Mouse (Mus musculus): Measurements from ENCODE around the gene Ssu72. TPM values are rescaled to one million over a fixed set of nuclear protein-coding genes. Genes with fewer than 3 reads are reported as not detected.

Ssu72 gene
- polyA plus RNA-seq, 1 experiment: 52.0 TPM

DNA sequence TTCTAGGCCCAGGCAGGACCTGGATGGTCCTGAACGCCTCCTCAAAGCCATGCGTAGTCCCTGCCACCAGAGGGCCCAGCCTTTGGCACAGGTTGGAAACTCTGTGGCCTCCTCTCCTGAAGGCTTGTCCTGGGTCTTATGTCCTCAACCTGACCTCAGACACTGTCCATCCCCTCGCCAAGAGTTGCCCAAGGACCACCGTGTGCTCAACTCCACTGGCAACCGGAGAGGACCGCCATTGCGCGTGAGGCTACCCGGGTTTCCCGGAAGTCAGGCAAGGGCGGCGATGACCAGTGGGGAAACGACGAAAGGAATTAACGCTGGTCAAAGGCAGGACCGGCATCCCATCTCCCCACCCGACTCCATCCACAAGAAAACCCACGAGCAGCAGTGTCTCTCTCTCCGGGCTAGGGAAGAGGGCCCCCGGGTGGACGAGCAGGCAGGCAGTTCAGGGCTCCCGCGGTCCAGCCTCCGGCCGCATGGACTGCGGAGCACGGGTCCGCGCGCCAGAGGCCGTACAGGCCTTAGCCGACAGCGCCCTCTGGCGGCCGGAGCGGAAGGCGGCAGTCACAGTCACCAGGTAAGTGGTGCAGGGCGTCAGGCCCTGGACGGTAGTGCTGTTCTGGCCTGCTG lies 65.4 kb downstream of the Ssu72 start:
- no peak for TF ChIP-seq GATA1 (IDR thresholded peaks at IDR 0.05; ENCODE audit: low read length)

DNA sequence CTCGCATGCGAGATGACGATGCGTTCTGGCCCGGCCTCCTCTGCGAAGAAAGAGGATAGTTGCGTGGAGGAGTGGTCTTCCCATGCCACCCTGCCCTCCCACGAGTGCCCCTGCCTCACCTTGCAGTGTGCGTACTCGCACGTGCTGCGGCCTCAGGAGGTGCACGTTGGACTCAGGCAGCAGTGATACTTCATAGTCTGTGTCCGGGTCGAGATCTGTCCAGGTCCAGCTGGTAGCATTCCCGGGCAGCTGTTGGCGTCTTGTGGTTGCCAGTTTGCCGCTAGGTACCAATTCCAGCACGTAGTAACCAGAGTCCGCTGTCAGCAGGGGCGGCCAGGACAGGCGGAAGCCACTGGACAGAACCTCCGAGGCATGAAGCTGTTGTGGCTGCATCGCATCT lies 66.0 kb downstream of the Ssu72 start:
- no peak for TF ChIP-seq GATA1 (IDR thresholded peaks at IDR 0.05; ENCODE audit: low read length)

DNA sequence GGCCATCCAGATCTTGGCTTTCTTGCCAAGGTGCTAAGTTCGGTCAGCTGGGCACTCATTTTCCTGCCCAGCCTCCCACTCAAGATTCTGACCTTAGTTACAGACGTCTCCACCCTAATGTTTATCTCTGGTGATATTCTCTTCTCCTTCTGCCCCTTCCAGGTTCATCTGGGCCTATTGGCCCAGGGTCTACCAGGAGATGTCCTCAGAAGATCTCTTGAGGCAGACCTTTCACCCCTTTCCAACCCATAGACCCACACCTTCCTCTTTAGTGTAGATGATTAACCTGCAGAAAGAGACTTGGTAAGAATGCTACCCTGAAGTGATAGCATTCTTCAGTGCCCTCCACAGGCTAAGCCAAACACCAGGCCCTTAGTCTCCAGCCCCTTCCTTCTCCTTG lies 67.1 kb downstream of the Ssu72 start:
- TF ChIP-seq GATA1 (IDR thresholded peaks at IDR 0.05; ENCODE audit: low read length): no peak

DNA sequence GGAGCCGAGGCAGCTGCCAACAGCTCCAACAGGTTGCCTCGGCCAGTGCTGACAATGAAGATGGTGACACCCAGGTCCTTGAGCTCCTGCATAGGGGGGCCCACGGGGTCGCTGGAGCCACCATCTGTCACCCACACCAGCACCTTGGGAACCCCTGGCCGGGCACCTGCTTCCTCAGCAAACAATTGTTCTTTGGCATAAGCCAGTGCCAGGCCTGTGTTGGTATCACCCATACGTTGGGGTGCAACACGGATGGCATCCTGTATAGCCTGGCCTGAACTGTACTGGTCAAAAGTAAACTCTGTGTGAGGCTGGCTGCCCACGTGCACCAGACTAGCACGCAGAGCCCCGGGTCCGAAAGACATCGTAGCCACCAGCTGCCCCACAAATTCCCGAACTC lies 68.2 kb downstream of the Ssu72 start:
- no peak for TF ChIP-seq GATA1 (IDR thresholded peaks at IDR 0.05; ENCODE audit: low read length)

DNA sequence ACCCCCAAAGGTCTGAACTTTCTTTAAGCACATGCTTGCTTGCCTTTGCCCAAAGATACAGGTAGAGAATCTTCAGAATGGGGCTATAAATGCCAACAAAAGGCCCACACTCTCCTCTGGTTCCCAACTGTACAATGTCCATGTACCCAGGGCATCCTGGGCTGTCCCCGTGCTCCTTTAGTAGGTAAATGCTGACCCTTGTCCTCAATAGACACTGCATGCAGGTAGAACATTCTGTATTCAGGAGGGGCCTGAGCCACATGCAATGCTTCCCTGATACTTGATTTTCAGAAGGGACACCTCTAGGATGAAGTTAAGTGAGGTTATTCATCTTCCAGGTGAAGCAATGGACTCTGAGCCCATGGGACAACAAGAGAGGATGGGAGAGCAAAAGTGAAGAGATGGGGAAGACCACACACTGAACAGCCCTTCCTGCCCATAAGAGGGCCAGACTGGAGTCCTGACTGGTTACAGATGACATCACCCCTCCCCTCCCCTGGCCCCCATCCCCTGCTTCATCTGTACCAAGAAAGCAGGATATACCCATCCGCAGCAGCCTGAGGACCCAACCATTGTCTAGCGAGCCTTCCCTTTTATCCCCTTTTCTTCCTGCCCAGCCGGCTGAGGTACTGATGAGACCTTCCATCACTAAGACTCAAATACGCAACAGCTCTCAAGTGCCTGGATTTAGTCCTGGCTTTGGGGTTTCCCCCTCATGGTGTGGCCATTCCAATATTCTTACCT lies 68.9 kb downstream of the Ssu72 start:
- TF ChIP-seq GATA1 (IDR thresholded peaks at IDR 0.05; ENCODE audit: low read length): no peak

DNA sequence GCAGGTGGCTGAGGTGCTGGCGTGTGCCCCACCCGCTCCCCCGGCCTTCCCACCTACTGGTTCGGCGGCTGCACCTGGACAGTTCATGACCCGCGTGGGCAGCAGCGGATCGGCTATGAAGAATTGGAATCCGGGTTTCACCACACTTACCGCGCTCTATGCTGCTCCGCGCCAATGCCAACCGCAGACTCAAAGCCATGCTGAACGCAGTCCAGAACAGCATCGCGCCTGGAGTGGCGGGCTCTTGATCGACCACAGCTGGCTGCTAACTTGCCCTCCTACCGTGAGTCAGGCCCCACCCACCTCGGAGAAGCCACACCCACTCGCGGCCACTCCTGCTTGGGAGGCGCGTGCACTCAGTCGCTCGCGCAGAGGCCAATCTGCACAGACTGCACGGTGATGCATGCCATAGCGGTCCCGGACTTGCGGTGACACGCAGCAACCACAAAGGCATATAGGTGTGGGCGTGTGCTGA lies 69.7 kb downstream of the Ssu72 start, which contains the start of gene Vwa1:
Gene Vwa1 (minus strand): TSS at position 419 of the 475 bp plus-strand sequence.
- TF ChIP-seq GATA1 (IDR thresholded peaks at IDR 0.05; ENCODE audit: low read length): no peak

DNA sequence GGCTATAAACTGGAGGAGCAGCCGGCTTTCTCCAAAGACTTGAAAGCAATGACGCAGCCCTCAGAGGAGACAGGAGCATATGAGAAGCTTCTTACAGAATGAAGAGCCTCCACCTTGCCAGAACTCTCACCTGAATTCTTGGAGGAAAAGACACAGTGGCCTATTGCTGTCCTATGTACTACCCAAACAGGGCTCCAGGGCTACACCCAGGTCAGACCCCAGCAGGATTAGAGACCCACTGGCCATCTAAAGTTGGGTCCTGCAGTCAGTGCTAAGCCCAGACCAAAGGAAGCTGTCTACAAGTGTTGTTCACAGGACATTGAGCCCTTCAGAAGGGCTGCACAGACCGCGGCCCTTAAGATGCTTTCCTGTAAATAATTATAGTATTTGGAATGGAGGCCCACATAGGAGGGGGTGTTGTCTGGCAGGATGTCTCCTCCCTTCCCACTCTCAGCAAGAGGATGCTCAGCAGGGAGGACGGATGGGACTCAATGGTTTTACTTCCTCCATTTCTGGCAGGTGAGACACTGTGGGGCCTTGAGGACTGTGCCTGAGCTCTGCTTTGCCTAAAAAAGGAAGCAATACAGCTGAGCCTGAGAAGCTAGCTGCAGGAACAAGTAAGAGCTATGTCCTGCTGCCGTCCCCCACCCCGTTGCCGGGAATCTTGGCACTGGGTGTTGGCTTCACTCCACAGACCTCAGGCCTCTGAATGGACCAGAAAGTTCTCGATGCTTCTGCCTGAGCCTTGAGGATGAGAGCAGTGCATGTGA lies 70.6 kb downstream of the Ssu72 start:
- TF ChIP-seq GATA1 (IDR thresholded peaks at IDR 0.05; ENCODE audit: low read length): no peak

DNA sequence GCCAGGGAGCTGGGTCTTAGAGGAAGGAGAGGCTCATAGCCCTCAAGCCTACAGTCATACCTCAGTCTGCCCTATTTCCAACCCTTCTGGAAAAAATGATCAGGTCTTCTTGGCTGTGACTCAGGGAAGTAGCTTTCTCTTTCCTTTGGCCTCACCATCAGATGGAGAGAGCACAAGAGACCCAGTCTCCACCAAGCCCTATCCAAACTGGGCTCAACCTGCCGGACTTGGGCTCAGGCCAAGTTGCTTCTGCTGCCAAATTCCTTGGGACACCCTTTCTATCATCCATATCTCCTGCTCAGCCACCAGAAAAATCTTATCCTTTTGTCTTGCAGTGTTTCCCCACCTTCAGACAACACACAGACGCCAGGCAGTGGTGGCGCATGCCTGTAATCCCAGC lies 71.3 kb downstream of the Ssu72 start:
- no peak for TF ChIP-seq GATA1 (IDR thresholded peaks at IDR 0.05; ENCODE audit: low read length)

DNA sequence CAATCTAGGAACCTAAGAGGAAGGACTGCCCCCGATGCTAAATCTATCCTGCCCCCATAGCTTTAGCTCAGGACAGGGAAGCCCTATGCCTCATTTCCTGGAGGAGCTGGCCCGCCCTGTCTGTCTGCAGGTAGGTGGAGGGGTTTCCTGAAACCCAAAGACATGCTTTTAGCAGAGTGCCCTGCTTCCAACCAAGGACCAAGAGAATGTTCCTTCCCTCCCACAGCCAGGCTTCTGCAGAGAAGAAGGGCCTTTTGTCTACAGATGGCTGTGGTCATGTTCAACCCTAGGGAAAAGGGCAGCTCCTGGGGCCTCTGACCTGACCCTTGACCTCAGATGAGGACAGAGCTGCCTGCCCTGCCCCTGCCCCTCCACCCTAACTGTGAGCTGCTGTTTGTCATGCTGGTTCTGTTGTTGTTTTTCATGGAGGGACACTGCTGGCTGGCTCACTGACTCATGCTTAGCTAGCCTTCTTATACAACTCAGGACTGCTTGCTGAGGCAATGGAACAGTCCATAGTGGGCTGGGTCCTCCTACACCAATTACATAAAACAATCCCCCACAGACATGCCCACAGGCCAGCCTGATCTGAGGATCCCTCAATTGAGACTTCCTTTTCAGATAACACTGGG lies 72.2 kb downstream of the Ssu72 start:
- no peak for TF ChIP-seq GATA1 (IDR thresholded peaks at IDR 0.05; ENCODE audit: low read length)

DNA sequence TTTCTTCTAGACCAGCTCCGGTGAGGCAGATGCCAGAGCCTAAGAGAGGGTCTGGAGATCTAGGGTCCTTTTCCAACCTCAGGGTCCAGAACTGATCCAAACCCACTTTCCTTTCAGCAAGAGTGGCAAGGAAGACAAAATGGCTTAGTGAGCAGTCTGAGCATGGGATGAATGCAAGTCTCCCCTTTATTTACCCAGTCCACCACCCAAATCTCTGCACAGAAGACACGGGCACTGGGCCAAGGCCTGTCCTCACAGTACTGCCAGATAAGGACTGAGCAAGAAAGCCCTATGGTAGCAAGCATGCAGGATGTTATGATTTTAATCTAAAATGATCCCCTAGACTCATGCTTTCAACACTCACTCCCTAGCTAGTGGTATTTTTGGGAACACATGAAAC lies 73.2 kb downstream of the Ssu72 start:
- TF ChIP-seq GATA1 (IDR thresholded peaks at IDR 0.05; ENCODE audit: low read length): no peak

DNA sequence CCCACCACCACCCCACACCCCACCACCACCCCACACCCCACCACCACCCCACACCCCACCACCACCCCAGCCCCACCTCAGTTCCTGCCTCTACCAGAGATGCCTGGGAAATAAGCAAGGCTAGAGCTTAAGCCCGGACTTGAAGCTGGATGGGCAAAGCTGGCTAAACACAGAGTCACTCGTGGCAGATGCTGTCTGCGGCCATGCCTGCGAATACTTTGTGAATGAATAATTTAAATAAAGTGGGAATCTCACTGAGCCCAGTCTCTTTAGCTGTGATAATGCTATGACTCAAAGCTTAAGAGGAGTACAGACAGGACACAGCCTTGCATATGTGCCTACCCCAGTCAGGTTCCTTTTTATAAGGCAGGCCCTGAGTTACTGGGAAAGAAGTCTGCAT lies 74.9 kb downstream of the Ssu72 start:
- TF ChIP-seq GATA1 (IDR thresholded peaks at IDR 0.05; ENCODE audit: low read length): no peak

DNA sequence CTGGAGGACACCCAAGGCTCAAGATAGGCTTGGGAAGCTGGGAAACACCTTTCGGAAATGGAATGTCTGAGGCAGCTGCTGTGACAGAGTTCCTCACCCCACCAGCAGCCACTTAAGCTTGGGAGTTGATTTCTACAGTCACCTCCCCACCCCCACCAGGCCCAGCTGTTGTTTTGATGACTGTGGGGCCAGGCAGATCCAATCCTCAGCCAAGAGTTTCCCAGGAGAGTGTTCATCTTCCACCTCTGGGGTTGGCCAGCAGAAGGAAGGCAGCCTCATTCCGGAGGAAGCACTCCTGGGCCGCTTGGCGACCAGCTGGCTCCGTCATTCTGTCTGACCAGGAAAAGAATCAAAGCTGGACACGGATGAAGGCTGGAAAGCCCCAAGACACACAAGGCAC lies 76.3 kb downstream of the Ssu72 start:
- TF ChIP-seq GATA1 (IDR thresholded peaks at IDR 0.05; ENCODE audit: low read length): no peak

Other genes with a start within 250 kb of the Ssu72 start
- gene Tmem52, start 235.7 kb upstream of the Ssu72 start, polyA plus RNA-seq (2012): not detected in 2 replicates
- gene Gnb1, start 213.4 kb upstream of the Ssu72 start, polyA plus RNA-seq (2012): 30.2 and 42.8 TPM in 2 replicates
- gene Nadk, start 142.4 kb upstream of the Ssu72 start, polyA plus RNA-seq (2012): 69.0 and 74.8 TPM in 2 replicates
- 2.6 TPM in 2 replicates for gene Slc35e2, start 103.4 kb upstream of the Ssu72 start, polyA plus RNA-seq (2012)
- 112 and 114 TPM in 2 replicates for gene Cdk11b, start 79.9 kb upstream of the Ssu72 start, polyA plus RNA-seq (2012)
- gene Gm10563, start 59.4 kb upstream of the Ssu72 start, polyA plus RNA-seq (2012): not detected in 2 replicates
- gene Mmp23, start 51.4 kb upstream of the Ssu72 start, polyA plus RNA-seq (2012): 0.08 and 0.09 TPM in 2 replicates
- 32.9 and 34.2 TPM in 2 replicates for gene Mib2, start 35.6 kb upstream of the Ssu72 start, polyA plus RNA-seq (2012)
- gene Fndc10, start 10.5 kb upstream of the Ssu72 start, polyA plus RNA-seq (2012): not detected in 2 replicates
- 0.73 and 0.79 TPM in 2 replicates for gene Tmem240, start 30.0 kb downstream of the Ssu72 start, polyA plus RNA-seq (2012)
- 83.6 and 88.5 TPM in 2 replicates for gene Atad3a, start 56.3 kb downstream of the Ssu72 start, polyA plus RNA-seq (2012)
- gene Vwa1, start 69.9 kb downstream of the Ssu72 start, polyA plus RNA-seq (2012): 0.16 and 0.17 TPM in 2 replicates
- 0.02 and 0.06 TPM in 2 replicates for gene Tmem88b, start 81.1 kb downstream of the Ssu72 start, polyA plus RNA-seq (2012)
- not detected in 2 replicates for gene Ankrd65, start 85.6 kb downstream of the Ssu72 start, polyA plus RNA-seq (2012)
- gene Mrpl20, start 98.1 kb downstream of the Ssu72 start, polyA plus RNA-seq (2012): 21.2 and 27.9 TPM in 2 replicates
- gene Ccnl2, start 107.7 kb downstream of the Ssu72 start, polyA plus RNA-seq (2012): 41.7 and 52.9 TPM in 2 replicates
- gene Aurkaip1, start 126.5 kb downstream of the Ssu72 start, polyA plus RNA-seq (2012): 258 and 358 TPM in 2 replicates
- gene Mxra8, start 134.9 kb downstream of the Ssu72 start, polyA plus RNA-seq (2012): 0.04 and 0.12 TPM in 2 replicates
- 78.6 and 89.0 TPM in 2 replicates for gene Dvl1, start 142.6 kb downstream of the Ssu72 start, polyA plus RNA-seq (2012)
- 0.02 and 0.03 TPM in 2 replicates for gene Tas1r3, start 158.6 kb downstream of the Ssu72 start, polyA plus RNA-seq (2012)
- 1.7 and 8.0 TPM in 2 replicates for gene Cptp, start 164.6 kb downstream of the Ssu72 start, polyA plus RNA-seq (2012)
- gene Ints11, start 164.7 kb downstream of the Ssu72 start, polyA plus RNA-seq (2012): 22.3 and 26.6 TPM in 2 replicates
- 266 and 325 TPM in 2 replicates for gene Pusl1, start 187.0 kb downstream of the Ssu72 start, polyA plus RNA-seq (2012)
- gene Acap3, start 187.0 kb downstream of the Ssu72 start, polyA plus RNA-seq (2012): 37.5 and 47.6 TPM in 2 replicates
- 179 and 243 TPM in 2 replicates for gene Ube2j2, start 239.0 kb downstream of the Ssu72 start, polyA plus RNA-seq (2012)

Measured in G1E-ER4 (cell line).